Comparison of ENCODE assay signal across 8 mouse cellular contexts in the genomic region with DNA sequence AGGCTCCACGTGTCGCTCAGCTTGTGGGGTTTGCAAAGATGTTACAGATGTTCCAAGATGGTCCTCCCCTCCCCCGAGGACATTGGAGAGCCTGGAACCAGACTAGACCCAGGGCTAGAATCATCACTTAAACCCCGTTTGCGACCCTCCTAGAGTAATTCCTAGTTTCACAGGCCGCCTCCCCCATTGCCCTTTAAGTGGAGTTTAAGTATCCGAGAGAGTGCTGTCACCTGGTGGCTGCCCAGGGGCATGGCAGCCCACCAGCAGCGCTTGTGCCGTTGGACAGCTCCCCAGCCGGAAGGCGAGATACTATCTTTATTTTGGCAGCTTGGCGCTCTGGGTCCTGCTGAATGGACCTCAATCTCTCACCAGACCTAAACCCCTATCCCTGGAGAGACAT. TPM values are rescaled to one million over a fixed set of nuclear protein-coding genes. Genes with fewer than 3 reads are reported as not detected.
DNase-seq lines count a peak whose midpoint lies in the region; ATAC-seq and TF ChIP-seq lines count a peak whose summit lies in the region.

No protein-coding gene starts in this region.

- under 1% methylated on average over 12 of the region's 12 CpGs for WGBS in forebrain, postnatal 0 days
- 3% methylated on average over 12 of the region's 12 CpGs for WGBS in hindbrain, embryonic 11.5 days
- WGBS in midbrain, embryonic 11.5 days, result 2% methylated on average over 12 of the region's 12 CpGs

- H3K27me3 ChIP-seq in forebrain, postnatal 0 days (ENCODE audit: insufficient read depth, low read length), result no peaks in the 10 kb centered on the region
- H3K27me3 ChIP-seq in hindbrain, embryonic 11.5 days (ENCODE audit: control insufficient read depth, insufficient read depth, low read length), result peaks cover 16% of the 10 kb centered on the region
- peaks cover 28% of the 10 kb centered on the region for H3K27me3 ChIP-seq in midbrain, embryonic 11.5 days (ENCODE audit: control insufficient read depth, insufficient read depth, low read length)

- peaks cover 7% of the 10 kb centered on the region; the same call in 1 of the 2 replicates for H3K36me3 ChIP-seq in forebrain, postnatal 0 days (ENCODE audit: insufficient read depth)
- H3K36me3 ChIP-seq in hindbrain, embryonic 11.5 days (ENCODE audit: control insufficient read depth, insufficient read depth, low read length), result no peaks in the 10 kb centered on the region
- no peaks in the 10 kb centered on the region for H3K36me3 ChIP-seq in midbrain, embryonic 11.5 days (ENCODE audit: control insufficient read depth, insufficient read depth, low read length)

- H3K27ac ChIP-seq in forebrain, postnatal 0 days (ENCODE audit: low read depth, low read length), result peak overlapping the region; percentile 91; the same call in 1 of the 2 replicates
- no peak overlapping the region for H3K27ac ChIP-seq in hindbrain, embryonic 11.5 days (ENCODE audit: low read depth, low read length)
- no peak overlapping the region for H3K27ac ChIP-seq in midbrain, embryonic 11.5 days (ENCODE audit: low read depth, low read length)

- peak; percentile 95 for TF ChIP-seq CTCF in forebrain, postnatal 0 days (IDR thresholded peaks at IDR 0.05; ENCODE audit: low read depth)

- peak; percentile 94 for DNase-seq in MN1 (ENCODE audit: low spot score)
- peak; percentile 86 for DNase-seq in cerebellum, adult 8-10 months
- DNase-seq in forebrain, postnatal 0 days, result peak; percentile 90
- DNase-seq in hindbrain, embryonic 11.5 days (ENCODE audit: low spot score), result peak; percentile 85
- DNase-seq in left cerebral cortex, adult 18-20 months (ENCODE audit: low spot score in 2 of 2), result peak; percentile 75 to 80
- DNase-seq in midbrain, embryonic 11.5 days (ENCODE audit: low spot score, missing footprints), result peak; percentile 96
- DNase-seq in right cerebral cortex, postnatal 36 days (ENCODE audit: low spot score in 2 of 2), result peak; percentile 68 to 70
- peak; percentile 53 for DNase-seq in yolk sac, embryonic 10.5 days (ENCODE audit: low spot score)

- no peak for ATAC-seq in forebrain, postnatal 0 days
- no peak for ATAC-seq in hindbrain, embryonic 11.5 days (ENCODE audit: low FRiP score)
- no peak for ATAC-seq in midbrain, embryonic 11.5 days (ENCODE audit: low FRiP score)

- H3K9ac ChIP-seq in forebrain, postnatal 0 days, result no peak overlapping the region
- H3K9ac ChIP-seq in hindbrain, embryonic 11.5 days (ENCODE audit: low read depth, low read length), result no peak overlapping the region
- H3K9ac ChIP-seq in midbrain, embryonic 11.5 days (ENCODE audit: low read length), result no peak overlapping the region

- peaks cover 27% of the 10 kb centered on the region for H3K4me1 ChIP-seq in forebrain, postnatal 0 days (ENCODE audit: insufficient read depth)
- H3K4me1 ChIP-seq in hindbrain, embryonic 11.5 days (replicated peaks; ENCODE audit: control insufficient read depth, insufficient read depth, low read length), result peaks cover 9% of the 10 kb centered on the region
- H3K4me1 ChIP-seq in midbrain, embryonic 11.5 days (ENCODE audit: control insufficient read depth, insufficient read depth, low read length), result peaks cover 17% of the 10 kb centered on the region

- peak overlapping the region; percentile 74 for H3K4me2 ChIP-seq in forebrain, postnatal 0 days (ENCODE audit: low read depth)
- H3K4me2 ChIP-seq in hindbrain, embryonic 11.5 days (replicated peaks; ENCODE audit: low read depth, low read length), result no peak overlapping the region
- H3K4me2 ChIP-seq in midbrain, embryonic 11.5 days, result no peak overlapping the region

- no peaks in the 10 kb centered on the region for H3K9me3 ChIP-seq in forebrain, postnatal 0 days (ENCODE audit: low read length)
- H3K9me3 ChIP-seq in hindbrain, embryonic 11.5 days (ENCODE audit: control insufficient read depth, low read length), result no peaks in the 10 kb centered on the region
- H3K9me3 ChIP-seq in midbrain, embryonic 11.5 days (ENCODE audit: control insufficient read depth, low read length), result no peaks in the 10 kb centered on the region

- H3K4me3 ChIP-seq in forebrain, postnatal 0 days (ENCODE audit: low read depth, low read length), result no peak overlapping the region
- no peak overlapping the region for H3K4me3 ChIP-seq in hindbrain, embryonic 11.5 days (ENCODE audit: low read depth, low read length)
- no peak overlapping the region for H3K4me3 ChIP-seq in midbrain, embryonic 11.5 days (ENCODE audit: low read depth, low read length)

RNA-seq across cellular contexts. Expression of a gene that starts 1.3 kb away (rescaled TPM):
- total RNA-seq in forebrain, postnatal 0 days (2014; rRNA removed), result 81.9 and 99.1 TPM in 2 replicates
- 24.7 and 28.1 TPM in 2 replicates for polyA plus RNA-seq in forebrain, postnatal 0 days (2015; fragmentation: Nextera tagmentation; extraction: Ambion mirVana)
- polyA plus RNA-seq in hindbrain, embryonic 11.5 days (2014; fragmentation: Nextera tagmentation; extraction: Ambion mirVana), result 14.4 and 21.0 TPM in 2 replicates
- 10 to 100 TPM; 62.7 to 75.8 TPM for total RNA-seq in left cerebral cortex, adult 18-20 months (2021)
- 10.5 and 11.4 TPM in 2 replicates for polyA plus RNA-seq in midbrain, embryonic 11.5 days (2014; fragmentation: Nextera tagmentation; extraction: Ambion mirVana)

RNA-seq across cellular contexts. Expression of a gene that starts 17.4 kb away (rescaled TPM):
- 27.5 and 39.7 TPM in 2 replicates for total RNA-seq in forebrain, postnatal 0 days (2014; rRNA removed)
- 31.7 and 34.2 TPM in 2 replicates for polyA plus RNA-seq in forebrain, postnatal 0 days (2015; fragmentation: Nextera tagmentation; extraction: Ambion mirVana)
- polyA plus RNA-seq in hindbrain, embryonic 11.5 days (2014; fragmentation: Nextera tagmentation; extraction: Ambion mirVana), result 161 and 202 TPM in 2 replicates
- total RNA-seq in left cerebral cortex, adult 18-20 months (2021), result 10 to 100 TPM; 12.4 to 13.0 TPM
- 214 and 230 TPM in 2 replicates for polyA plus RNA-seq in midbrain, embryonic 11.5 days (2014; fragmentation: Nextera tagmentation; extraction: Ambion mirVana)

RNA-seq across cellular contexts. Expression of a gene that starts 33.0 kb away (rescaled TPM):
- 89.7 and 90.1 TPM in 2 replicates for total RNA-seq in forebrain, postnatal 0 days (2014; rRNA removed)
- polyA plus RNA-seq in forebrain, postnatal 0 days (2015; fragmentation: Nextera tagmentation; extraction: Ambion mirVana), result 93.6 and 107 TPM in 2 replicates
- 99.1 and 103 TPM in 2 replicates for polyA plus RNA-seq in hindbrain, embryonic 11.5 days (2014; fragmentation: Nextera tagmentation; extraction: Ambion mirVana)
- 100 to 1,000 TPM; 149 to 156 TPM for total RNA-seq in left cerebral cortex, adult 18-20 months (2021)
- 111 and 113 TPM in 2 replicates for polyA plus RNA-seq in midbrain, embryonic 11.5 days (2014; fragmentation: Nextera tagmentation; extraction: Ambion mirVana)

RNA-seq across cellular contexts. Expression of a gene that starts 36.4 kb away (rescaled TPM):
- total RNA-seq in forebrain, postnatal 0 days (2014; rRNA removed), result not detected in 2 replicates
- polyA plus RNA-seq in forebrain, postnatal 0 days (2015; fragmentation: Nextera tagmentation; extraction: Ambion mirVana), result not detected in 2 replicates
- polyA plus RNA-seq in hindbrain, embryonic 11.5 days (2014; fragmentation: Nextera tagmentation; extraction: Ambion mirVana), result not detected in 2 replicates
- total RNA-seq in left cerebral cortex, adult 18-20 months (2021), result 1 to 10 TPM; 2.6 to 6.1 TPM
- not detected in 2 replicates for polyA plus RNA-seq in midbrain, embryonic 11.5 days (2014; fragmentation: Nextera tagmentation; extraction: Ambion mirVana)

RNA-seq across cellular contexts. Expression of a gene that starts 48.4 kb away (rescaled TPM):
- total RNA-seq in forebrain, postnatal 0 days (2014; rRNA removed), result 6.0 and 6.1 TPM in 2 replicates
- 3.9 and 4.3 TPM in 2 replicates for polyA plus RNA-seq in forebrain, postnatal 0 days (2015; fragmentation: Nextera tagmentation; extraction: Ambion mirVana)
- polyA plus RNA-seq in hindbrain, embryonic 11.5 days (2014; fragmentation: Nextera tagmentation; extraction: Ambion mirVana), result 0.25 and 0.36 TPM in 2 replicates
- total RNA-seq in left cerebral cortex, adult 18-20 months (2021), result 10 to 100 TPM; 76.6 to 82.3 TPM
- 0.14 and 0.18 TPM in 2 replicates for polyA plus RNA-seq in midbrain, embryonic 11.5 days (2014; fragmentation: Nextera tagmentation; extraction: Ambion mirVana)
